ENCODE assay signal across 8 mouse cellular contexts in the genomic region with DNA sequence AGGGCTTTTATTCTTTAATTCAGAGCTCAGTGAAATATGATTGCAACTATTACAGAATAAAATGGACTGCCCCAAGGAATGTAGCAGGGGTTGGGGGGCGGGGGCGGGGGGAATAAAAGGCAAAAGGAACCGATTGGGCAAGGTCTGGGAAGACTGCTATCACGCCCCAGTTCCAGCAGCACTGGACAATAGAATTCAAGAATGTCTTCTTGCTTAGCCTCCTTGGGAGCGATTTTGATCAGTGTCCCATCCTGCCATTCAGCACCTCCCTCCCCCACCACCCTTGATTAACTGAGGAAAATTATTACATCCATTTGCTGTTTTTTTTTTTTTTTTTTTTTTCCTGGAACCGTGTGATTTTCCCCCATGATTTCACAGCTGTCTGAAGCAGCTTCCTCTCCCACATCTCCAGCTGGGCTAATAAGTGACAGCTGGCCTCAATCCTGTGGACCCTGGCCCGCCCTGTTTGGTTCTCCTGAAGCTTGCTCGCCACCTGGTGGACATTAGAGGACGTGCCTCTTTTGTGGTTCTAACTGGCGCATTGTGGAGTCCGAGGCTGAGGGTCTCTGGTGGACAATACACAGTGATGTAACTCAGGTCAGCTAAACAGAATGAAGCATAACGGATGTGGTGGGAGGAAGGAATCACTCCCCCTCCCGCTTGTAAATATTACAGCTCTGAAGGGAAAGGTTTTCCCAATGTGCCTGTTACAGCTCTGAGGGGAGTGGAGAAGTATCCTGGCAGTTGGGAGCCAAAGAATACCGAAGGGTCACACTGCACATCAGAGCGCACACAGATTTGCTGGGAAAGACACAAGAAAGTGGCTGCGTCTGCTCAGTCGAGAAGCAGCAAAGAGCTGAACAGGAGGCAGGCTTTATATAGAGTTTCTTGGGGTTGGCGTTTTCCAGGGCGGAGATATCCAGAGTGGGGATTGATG. TPM values are rescaled to one million over a fixed set of nuclear protein-coding genes. Genes with fewer than 3 reads are reported as not detected.
DNase-seq lines count a peak whose midpoint lies in the region; ATAC-seq and TF ChIP-seq lines count a peak whose summit lies in the region.

No protein-coding gene starts in this region.

- WGBS in embryonic facial prominence, embryonic 15.5 days: 25% methylated on average over 19 of the region's 19 CpGs
- 35% methylated on average over 19 of the region's 19 CpGs for WGBS in heart, embryonic 11.5 days (ENCODE audit: insufficient replicate concordance)
- 25% methylated on average over 19 of the region's 19 CpGs for WGBS in kidney, embryonic 15.5 days
- WGBS in liver, adult 2 months: 36% methylated on average over 19 of the region's 19 CpGs
- WGBS in stomach, embryonic 15.5 days: 35% methylated on average over 19 of the region's 19 CpGs

- peak overlapping the region; percentile 25; the same call in 1 of the 2 replicates for H3K4me2 ChIP-seq in embryonic facial prominence, embryonic 15.5 days (replicated peaks)
- no peak overlapping the region for H3K4me2 ChIP-seq in heart, embryonic 11.5 days
- peak overlapping the region; percentile 46 for H3K4me2 ChIP-seq in kidney, embryonic 15.5 days
- peak overlapping the region; percentile 27 for H3K4me2 ChIP-seq in stomach, embryonic 15.5 days

- peak; percentile 31 for DNase-seq in CD4-positive, CD25-positive, alpha-beta regulatory T cell, adult 2 months (ENCODE audit: low read depth, low spot score)
- DNase-seq in liver, adult 2 months (ENCODE audit: extremely low read depth, low read depth, low spot score): peak; percentile 20
- DNase-seq in naive thymus-derived CD4-positive, alpha-beta T cell, adult 2 months (ENCODE audit: low read depth): peak; percentile 22

- H3K27me3 ChIP-seq in embryonic facial prominence, embryonic 15.5 days: no peaks in the 10 kb centered on the region
- H3K27me3 ChIP-seq in heart, embryonic 11.5 days (ENCODE audit: control insufficient read depth, insufficient read depth, low read length): no peaks in the 10 kb centered on the region
- no peaks in the 10 kb centered on the region for H3K27me3 ChIP-seq in kidney, embryonic 15.5 days
- no peaks in the 10 kb centered on the region for H3K27me3 ChIP-seq in liver, adult 2 months (ENCODE audit: control insufficient read depth, insufficient read depth, low read length)
- no peaks in the 10 kb centered on the region for H3K27me3 ChIP-seq in stomach, embryonic 15.5 days (replicated peaks)

- TF ChIP-seq POLR2A in liver, adult 2 months (IDR thresholded peaks at IDR 0.05; ENCODE audit: extremely low read depth, insufficient read depth, low read length): no peak

- peaks cover 22% of the 10 kb centered on the region for H3K4me1 ChIP-seq in embryonic facial prominence, embryonic 15.5 days
- H3K4me1 ChIP-seq in heart, embryonic 11.5 days (ENCODE audit: control insufficient read depth, insufficient read depth, low read length): no peaks in the 10 kb centered on the region
- H3K4me1 ChIP-seq in kidney, embryonic 15.5 days: peaks cover 28% of the 10 kb centered on the region
- no peaks in the 10 kb centered on the region for H3K4me1 ChIP-seq in liver, adult 2 months (ENCODE audit: control insufficient read depth, insufficient read depth, low read length)
- no peaks in the 10 kb centered on the region for H3K4me1 ChIP-seq in stomach, embryonic 15.5 days

- no peaks in the 10 kb centered on the region for H3K36me3 ChIP-seq in embryonic facial prominence, embryonic 15.5 days
- no peaks in the 10 kb centered on the region for H3K36me3 ChIP-seq in heart, embryonic 11.5 days (ENCODE audit: control insufficient read depth, insufficient read depth, low read length)
- no peaks in the 10 kb centered on the region for H3K36me3 ChIP-seq in kidney, embryonic 15.5 days
- no peaks in the 10 kb centered on the region for H3K36me3 ChIP-seq in liver, adult 2 months (ENCODE audit: control insufficient read depth, insufficient read depth, low read length)
- H3K36me3 ChIP-seq in stomach, embryonic 15.5 days: no peaks in the 10 kb centered on the region

- peak; percentile 92 for TF ChIP-seq CTCF in liver, adult 2 months (IDR thresholded peaks at IDR 0.05; ENCODE audit: low read depth, low read length)

- no peak overlapping the region for H3K9ac ChIP-seq in embryonic facial prominence, embryonic 15.5 days
- no peak overlapping the region for H3K9ac ChIP-seq in heart, embryonic 11.5 days (ENCODE audit: low read depth, low read length)
- 0 out of 2 replicates have a peak overlapping the region, but pooled peaks have one; percentile 14 for H3K9ac ChIP-seq in kidney, embryonic 15.5 days
- no peak overlapping the region for H3K9ac ChIP-seq in liver, adult 2 months (ENCODE audit: low read depth, low read length)
- no peak overlapping the region for H3K9ac ChIP-seq in stomach, embryonic 15.5 days

- H3K27ac ChIP-seq in embryonic facial prominence, embryonic 15.5 days (replicated peaks): no peak overlapping the region
- no peak overlapping the region for H3K27ac ChIP-seq in heart, embryonic 11.5 days (ENCODE audit: low read depth, low read length)
- peak overlapping the region; percentile 54 for H3K27ac ChIP-seq in kidney, embryonic 15.5 days
- H3K27ac ChIP-seq in liver, adult 2 months (replicated peaks; ENCODE audit: insufficient read depth, low read depth, low read length): no peak overlapping the region
- H3K27ac ChIP-seq in stomach, embryonic 15.5 days: no peak overlapping the region

- no peaks in the 10 kb centered on the region for H3K9me3 ChIP-seq in embryonic facial prominence, embryonic 15.5 days (replicated peaks)
- no peaks in the 10 kb centered on the region for H3K9me3 ChIP-seq in heart, embryonic 11.5 days (replicated peaks; ENCODE audit: control insufficient read depth, low read length)
- H3K9me3 ChIP-seq in kidney, embryonic 15.5 days (replicated peaks): no peaks in the 10 kb centered on the region
- no peaks in the 10 kb centered on the region for H3K9me3 ChIP-seq in stomach, embryonic 15.5 days

- H3K79me2 ChIP-seq in liver, adult 2 months (ENCODE audit: control insufficient read depth, insufficient read depth, low read length): no peaks in the 10 kb centered on the region

- no peak overlapping the region for H3K4me3 ChIP-seq in embryonic facial prominence, embryonic 15.5 days (replicated peaks)
- no peak overlapping the region for H3K4me3 ChIP-seq in heart, embryonic 11.5 days (ENCODE audit: low read depth, low read length)
- H3K4me3 ChIP-seq in kidney, embryonic 15.5 days (replicated peaks): no peak overlapping the region
- no peak overlapping the region for H3K4me3 ChIP-seq in liver, adult 2 months (ENCODE audit: insufficient read depth, low read depth, low read length)
- H3K4me3 ChIP-seq in stomach, embryonic 15.5 days (replicated peaks): no peak overlapping the region

- no peak for ATAC-seq in CD4-positive, CD25-positive, alpha-beta regulatory T cell, adult 4 months
- peak; percentile 79 for ATAC-seq in embryonic facial prominence, embryonic 15.5 days (ENCODE audit: insufficient number of reproducible peaks, low FRiP score, low TSS enrichment, low read depth)
- peak; percentile 71 for ATAC-seq in heart, embryonic 11.5 days (replicated peaks; ENCODE audit: insufficient number of reproducible peaks, low FRiP score, low TSS enrichment)
- peak; percentile 94 for ATAC-seq in kidney, embryonic 15.5 days (replicated peaks; ENCODE audit: low FRiP score)
- ATAC-seq in stomach, embryonic 15.5 days (ENCODE audit: insufficient read depth, low FRiP score, low read depth): peak; percentile 79; the same call in 1 of the 2 replicates

RNA-seq across cellular contexts. Expression of gene Mep1a, which starts 42.1 kb away (rescaled TPM):
- not detected for polyA plus RNA-seq in CD4-positive, CD25-positive, alpha-beta regulatory T cell, adult 4 months (2017; shearing (Covaris generic))
- 0.25 and 0.40 TPM in 2 replicates for polyA plus RNA-seq in embryonic facial prominence, embryonic 15.5 days (2015; fragmentation: Nextera tagmentation; extraction: Ambion mirVana)
- polyA plus RNA-seq in heart, embryonic 11.5 days (2014; fragmentation: Nextera tagmentation; extraction: Ambion mirVana): not detected in 2 replicates
- 37.4 TPM in 2 replicates for polyA plus RNA-seq in kidney, embryonic 15.5 days (2015; fragmentation: Nextera tagmentation; extraction: Ambion mirVana)
- 0.07 TPM in 1 of 2 replicates, not detected in the other for total RNA-seq in liver, adult 2 months (2014; rRNA removed)
- 0.05 and 0.07 TPM in 2 replicates for polyA plus RNA-seq in liver, adult 2 months (2012; rRNA removed)
- polyA plus RNA-seq in stomach, embryonic 15.5 days (2015; fragmentation: Nextera tagmentation; extraction: Ambion mirVana): 5.6 and 6.9 TPM in 2 replicates
